Mouse (Mus musculus): ENCODE data around the gene Abt1.

DNA sequence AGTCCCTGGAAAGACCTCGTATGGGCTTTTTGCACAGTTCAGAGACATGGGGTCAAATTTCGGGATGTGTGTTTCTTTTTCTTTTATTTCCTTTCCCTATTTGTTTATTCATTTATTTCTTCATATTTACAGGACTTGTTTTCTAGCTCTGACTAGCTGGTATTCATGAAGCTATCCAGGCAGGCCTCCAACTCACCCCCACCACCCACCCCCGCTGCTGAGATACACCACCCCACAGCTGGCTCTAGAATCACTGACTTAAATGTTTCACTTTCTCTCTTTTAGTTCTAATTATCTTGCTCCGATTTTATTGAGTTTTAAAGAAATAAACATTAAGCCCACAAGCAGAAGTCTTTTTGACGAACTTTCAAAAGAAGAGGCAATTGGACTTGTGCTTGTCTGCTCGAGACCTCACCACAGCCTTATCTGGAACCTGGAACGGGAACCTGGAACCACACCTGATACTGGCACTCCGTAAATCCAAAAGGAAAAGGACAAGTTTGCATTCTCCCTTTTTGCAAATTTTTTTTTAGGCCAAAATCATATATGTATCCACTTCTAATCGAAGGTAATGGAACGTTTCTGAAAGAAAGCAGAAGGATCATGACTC is 6.2 kb upstream of the Abt1 start:
- TF ChIP-seq CTCF (IDR thresholded peaks at IDR 0.05; ENCODE audit: borderline replicate concordance, extremely low read depth, insufficient read depth, insufficient read length) (no peak), POLR2A (IDR thresholded peaks at IDR 0.05; ENCODE audit: borderline replicate concordance, extremely low read depth, insufficient read depth, insufficient read length, poor library complexity, severe bottlenecking) (no peak)

Measured in brain, embryonic 14.5 days (tissue).